Mouse (Mus musculus) small intestine, adult 2 months (tissue): ENCODE data around the gene P2ry14.

Experiments
- CTCF ChIP-seq: fragments of 200-500 bp; IDR thresholded peaks from 2 replicates; pipeline ENCODE4 v1.5.1; 2012; ENCODE audit warnings: low read depth, mild to moderate bottlenecking, control low read depth, inconsistent platforms, low read length, moderate library complexity, mixed read lengths; ENCODE audit not compliant: insufficient replicate concordance, insufficient read length; ENCODE audit errors: extremely low read depth
- POLR2A ChIP-seq: fragments of 200-500 bp; IDR thresholded peaks from 2 replicates; pipeline ENCODE4 v1.6.1; 2012; ENCODE audit warnings: low read depth, mild to moderate bottlenecking, control low read depth, inconsistent platforms, low read length, moderate library complexity

DNA sequence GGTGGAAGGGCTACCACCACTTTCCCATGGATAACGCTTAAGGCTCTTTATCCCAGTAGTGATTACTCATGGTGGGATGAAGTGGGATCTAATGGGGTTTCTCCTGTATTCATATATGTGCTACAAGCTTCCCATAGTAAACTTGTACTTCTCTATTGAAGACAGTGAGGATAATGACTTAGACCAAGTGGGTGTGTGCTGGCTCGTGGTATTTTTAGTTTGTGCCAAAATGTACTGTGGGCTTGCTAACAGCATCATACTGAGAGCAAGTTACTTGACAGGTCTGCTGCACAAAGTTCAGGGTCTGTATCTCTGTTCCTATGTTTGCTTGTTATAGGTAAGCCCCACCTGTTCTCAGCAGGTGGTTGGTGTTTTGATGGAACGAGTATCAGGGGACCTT is 87.5 kb downstream of the P2ry14 start:
- TF ChIP-seq POLR2A: no peak
- no peak for TF ChIP-seq CTCF
